Mouse (Mus musculus) limb, embryonic 14.5 days (tissue): Measurements from ENCODE around the gene Pdgfb. TPM values are rescaled to one million over a fixed set of nuclear protein-coding genes. Genes with fewer than 3 reads are reported as not detected.

Experiments used
- ATAC-seq: fragments of 200-750 bp; cut with Nextera tagmentation; 2 replicates; pipeline ENCODE4 v1.8.0; 2017; ENCODE audit warnings: low read depth, moderate number of reproducible peaks, moderate TSS enrichment; ENCODE audit not compliant: low FRiP score
- DNase-seq: peaks from one replicate; pipeline ENCODE4 v3.0.0-alpha.2; 2015; ENCODE audit warnings: low spot score
- H3K27ac ChIP-seq: fragments of 300-500 bp; sonication (generic); replicated peaks from 2 replicates; pipeline ENCODE4 v1.5.1; 2014; ENCODE audit warnings: low read depth, mild to moderate bottlenecking, low read length, moderate library complexity, mixed read lengths
- H3K27me3 ChIP-seq: fragments of 300-500 bp; sonication (generic); 2 replicates; pipeline ENCODE4 v1.6.1; 2014; ENCODE audit warnings: low read length, mixed read lengths; ENCODE audit not compliant: control insufficient read depth, insufficient read depth
- H3K36me3 ChIP-seq: fragments of 300-500 bp; sonication (generic); 2 replicates; pipeline ENCODE4 v1.6.1; 2014; ENCODE audit warnings: mild to moderate bottlenecking, low read length, moderate library complexity, mixed read lengths; ENCODE audit not compliant: control insufficient read depth, insufficient read depth
- H3K4me1 ChIP-seq: fragments of 300-500 bp; sonication (generic); 2 replicates; pipeline ENCODE4 v1.6.1; 2014; ENCODE audit warnings: antibody characterized with exemption, low read length, mixed read lengths; ENCODE audit not compliant: control insufficient read depth, insufficient read depth
- H3K4me2 ChIP-seq: fragments of 300-500 bp; sonication (generic); replicated peaks from 2 replicates; pipeline ENCODE4 v1.6.1; 2014; ENCODE audit warnings: low read depth, mild to moderate bottlenecking, low read length, moderate library complexity; ENCODE audit not compliant: severe bottlenecking
- H3K4me3 ChIP-seq: fragments of 300-500 bp; sonication (generic); replicated peaks from 2 replicates; pipeline ENCODE4 v1.5.1; 2014; ENCODE audit warnings: low read length
- H3K9ac ChIP-seq: fragments of 300-500 bp; sonication (generic); 2 replicates; pipeline ENCODE4 v1.6.1; 2014; ENCODE audit warnings: mild to moderate bottlenecking, low read depth, low read length, moderate library complexity; ENCODE audit not compliant: severe bottlenecking
- H3K9me3 ChIP-seq: fragments of 300-500 bp; sonication (generic); 2 replicates; pipeline ENCODE4 v1.6.1; 2016; ENCODE audit warnings: low read length; ENCODE audit not compliant: control insufficient read depth
- POLR2A ChIP-seq: fragments of 200-500 bp; IDR thresholded peaks from 2 replicates; pipeline ENCODE4 v1.8.0; 2012; ENCODE audit warnings: inconsistent platforms, mild to moderate bottlenecking, moderate library complexity, borderline replicate concordance; ENCODE audit not compliant: insufficient read depth, insufficient read length; ENCODE audit errors: extremely low read depth
- WGBS: fragments of 180-500 bp; shearing (Covaris S2); extraction: QIAGEN DNeasy Blood & Tissue Kit; methylation state at CpG from one replicate; pipeline ENCODE4 v1.1.7; 2014; 5-methylcytosine and 5-hydroxymethylcytosine counted together
- polyA plus RNA-seq, 2 experiments: library from polyadenylated mRNA; depleted of rRNA in 1 of 2; stranded (reverse) in 1 of 2; unstranded in 1 of 2; fragments of >200 nt; fragmentation: Nextera tagmentation in 1 of 2; extraction: Ambion mirVana in 1 of 2; gene quantifications; 2 replicates each; pipeline versions ENCODE4 v1.2.1 to v1.2.3; 2012 to 2014

Pdgfb gene
- polyA plus RNA-seq, 2 experiments, result 4.2 to 15.4 TPM

- Histone ChIP-seq H3K36me3 (no peaks in the 10 kb centered on the region), H3K9ac (no peak overlapping the region), H3K4me2 (no peak overlapping the region), H3K9me3 (no peaks in the 10 kb centered on the region), H3K27ac (no peak overlapping the region), H3K27me3 (no peaks in the 10 kb centered on the region), H3K4me3 (no peak overlapping the region), H3K4me1 (no peaks in the 10 kb centered on the region)
- no peak for ATAC-seq
- DNase-seq, result no peak
- WGBS, result 17% methylated on average over 1 of the region's 2 CpGs
- no peak for TF ChIP-seq POLR2A
Observed at GRCm38 (mm10) chr15:80003581-80003980, 11.2 kb downstream of the Pdgfb start.

DNA sequence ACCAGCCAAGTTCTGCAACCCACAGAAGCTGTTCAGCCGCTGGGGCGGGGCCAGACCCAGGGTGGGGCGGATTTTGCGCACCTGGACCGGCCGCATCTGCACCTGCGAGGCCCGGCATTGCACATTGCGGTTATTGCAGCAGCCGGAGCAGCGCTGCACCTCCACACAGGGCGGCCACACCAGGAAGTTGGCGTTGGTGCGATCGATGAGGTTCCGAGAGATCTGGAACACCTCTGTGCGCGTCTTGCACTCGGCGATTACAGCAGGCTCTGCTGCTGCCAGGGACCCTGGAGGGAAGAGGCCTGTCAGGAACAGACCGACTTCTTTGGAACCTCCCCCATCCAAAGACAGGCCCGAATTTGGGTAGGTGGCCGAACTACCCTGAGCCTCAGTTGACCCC, 13.2 kb downstream of the Pdgfb start:
- no peak overlapping the region for H3K9ac ChIP-seq
- H3K4me1 ChIP-seq, result no peaks in the 10 kb centered on the region
- TF ChIP-seq POLR2A, result no peak
- H3K9me3 ChIP-seq, result no peaks in the 10 kb centered on the region
- no peaks in the 10 kb centered on the region for H3K36me3 ChIP-seq
- no peak overlapping the region for H3K4me2 ChIP-seq
- ATAC-seq (no peak), DNase-seq (no peak)
- no peaks in the 10 kb centered on the region for H3K27me3 ChIP-seq
- H3K27ac ChIP-seq, result no peak overlapping the region
- H3K4me3 ChIP-seq, result no peak overlapping the region
- WGBS, result 90% methylated on average over 23 of the region's 23 CpGs

- no peaks in the 10 kb centered on the region for H3K36me3 ChIP-seq
- no peak for TF ChIP-seq POLR2A
- H3K27ac ChIP-seq, result no peak overlapping the region
- H3K27me3 ChIP-seq, result no peaks in the 10 kb centered on the region
- no peaks in the 10 kb centered on the region for H3K4me1 ChIP-seq
- H3K4me2 ChIP-seq, result no peak overlapping the region
- H3K9ac ChIP-seq, result no peak overlapping the region
- ATAC-seq (no peak), DNase-seq (no peak)
- H3K9me3 ChIP-seq, result no peaks in the 10 kb centered on the region
- WGBS, result 69% methylated on average over 7 of the region's 8 CpGs
- H3K4me3 ChIP-seq, result no peak overlapping the region
Observed at GRCm38 (mm10) chr15:80000694-80001093, 14.1 kb downstream of the Pdgfb start.

DNA sequence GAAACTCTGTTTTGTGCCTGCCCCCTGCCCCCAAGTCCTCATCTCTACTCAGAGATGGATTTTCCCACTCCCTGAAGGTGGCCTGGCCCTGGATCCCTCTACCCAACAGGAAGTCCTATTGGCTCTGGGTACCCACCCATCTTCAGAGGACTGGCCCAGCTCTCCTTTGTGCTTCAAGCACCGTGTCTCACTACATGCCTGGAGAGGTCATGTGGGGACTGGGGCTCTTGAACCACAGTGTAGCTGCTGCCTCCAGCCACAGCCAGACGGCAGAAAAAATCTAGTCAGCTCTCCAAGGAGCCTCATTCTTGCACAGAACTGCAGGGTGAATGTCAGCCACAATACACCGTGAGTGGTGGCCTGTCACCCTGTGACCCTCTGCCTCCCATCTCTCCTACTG, 16.8 kb downstream of the Pdgfb start:
- TF ChIP-seq POLR2A, result no peak
- Histone ChIP-seq H3K27ac (no peak overlapping the region), H3K36me3 (no peaks in the 10 kb centered on the region), H3K4me2 (no peak overlapping the region), H3K27me3 (no peaks in the 10 kb centered on the region), H3K4me3 (no peak overlapping the region), H3K9ac (no peak overlapping the region), H3K9me3 (no peaks in the 10 kb centered on the region), H3K4me1 (no peaks in the 10 kb centered on the region)
- ATAC-seq (no peak), DNase-seq (no peak)
- 67% methylated on average over 3 of the region's 3 CpGs for WGBS

GRCm38 (mm10) chr15:79996781-79997180, 18.0 kb downstream of the Pdgfb start:
- TF ChIP-seq POLR2A, result no peak
- DNase-seq (no peak), ATAC-seq (no peak)
- Histone ChIP-seq H3K27me3 (no peaks in the 10 kb centered on the region), H3K9ac (no peak overlapping the region), H3K4me3 (no peak overlapping the region), H3K27ac (no peak overlapping the region), H3K4me2 (no peak overlapping the region), H3K36me3 (no peaks in the 10 kb centered on the region), H3K4me1 (no peaks in the 10 kb centered on the region), H3K9me3 (no peaks in the 10 kb centered on the region)
- 92% methylated on average over 11 of the region's 11 CpGs for WGBS

- Histone ChIP-seq H3K9ac (no peak overlapping the region), H3K36me3 (no peaks in the 10 kb centered on the region), H3K4me2 (no peak overlapping the region), H3K27me3 (no peaks in the 10 kb centered on the region), H3K4me3 (no peak overlapping the region), H3K9me3 (no peaks in the 10 kb centered on the region), H3K4me1 (no peaks in the 10 kb centered on the region), H3K27ac (no peak overlapping the region)
- 91% methylated on average over 7 of the region's 7 CpGs for WGBS
- DNase-seq (no peak), ATAC-seq (no peak)
- TF ChIP-seq POLR2A, result no peak
Observed at GRCm38 (mm10) chr15:79995552-79995951, 19.2 kb downstream of the Pdgfb start.
